Mouse (Mus musculus) monocyte, adult 5-6 weeks (primary cell): Measurements from ENCODE around the gene Trnt1. TPM values are rescaled to one million over a fixed set of nuclear protein-coding genes. Genes with fewer than 3 reads are reported as not detected.

Experiments
- total RNA-seq: library from RNA; stranded (forward); fragments of 200-1000, 200-491, 200-594 nt; gene quantifications from 3 replicates; pipeline ENCODE4 v1.2.3, GENCODE M21; 2017

Gene Trnt1
- total RNA-seq, 1 experiment from 2014 or later: 94.7 TPM

Other genes with a start within 250 kb of the Trnt1 start
- 3.8 to 21.7 TPM (median 10.9 TPM) in 3 replicates for gene Il5ra, start 20.1 kb upstream of the Trnt1 start, total RNA-seq
- gene Crbn, start 31.0 kb downstream of the Trnt1 start, total RNA-seq: 67.0 to 81.6 TPM (median 74.7 TPM) in 3 replicates